Mouse (Mus musculus) cerebellum, postnatal 10 days (tissue): Measurements from ENCODE around the gene Nfe2l2.

ENCODE experiments used
- DNase-seq, 2 experiments: peaks; one replicate each; pipeline ENCODE4 v3.0.0; 2021; ENCODE audit warnings: mixed read lengths in 2 of 2

The Nfe2l2 gene

DNA sequence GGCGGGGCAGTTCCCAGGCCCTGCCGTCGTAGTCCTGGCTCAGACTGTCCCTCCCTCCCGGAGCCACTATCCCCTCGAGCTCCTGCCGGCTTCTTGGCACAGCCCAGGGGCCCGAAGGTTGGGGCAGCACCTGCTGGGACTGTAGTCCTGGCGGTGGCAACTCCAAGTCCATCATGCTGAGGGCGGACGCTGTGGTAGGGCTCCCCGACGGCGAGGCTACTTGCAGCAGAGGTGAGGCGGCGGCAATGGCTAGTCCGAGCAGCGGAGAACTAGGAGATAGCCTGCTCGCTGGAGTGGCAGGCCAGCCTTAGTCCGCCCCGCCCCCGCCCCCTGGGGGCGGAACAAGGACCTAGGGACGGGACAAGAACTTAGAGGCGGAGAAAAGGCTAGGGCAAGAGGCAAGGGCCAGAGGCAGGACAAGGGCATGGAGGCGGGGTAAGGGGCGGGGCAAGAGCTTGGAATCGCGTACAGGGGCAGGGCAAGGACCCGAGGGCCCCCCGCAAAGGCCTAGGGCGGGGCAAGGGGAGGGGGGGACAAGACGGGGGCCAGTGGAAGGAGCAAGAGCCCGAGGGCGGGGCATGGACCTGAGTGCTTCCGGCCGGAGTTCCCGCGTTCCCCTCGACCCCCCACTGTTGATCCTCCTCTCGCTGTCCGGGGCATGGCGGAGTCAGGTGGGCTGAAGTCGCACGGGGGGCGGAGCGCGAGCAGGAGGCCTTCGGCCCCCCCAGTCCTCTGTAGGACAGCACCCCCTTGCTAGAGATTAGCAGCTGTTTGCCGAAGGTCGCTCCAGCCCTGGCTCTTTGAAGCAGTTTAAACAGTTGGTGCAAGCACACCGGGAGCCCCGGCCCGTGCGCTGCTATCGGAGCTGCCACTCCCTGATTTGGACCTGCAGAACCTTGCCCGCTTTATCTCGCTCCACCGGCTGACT lies at the start of gene Nfe2l2:
TSS of gene Nfe2l2 (minus strand) at position 408 of the 928 bp plus-strand sequence.
- DNase-seq: peak; percentile 85 to 93

DNA sequence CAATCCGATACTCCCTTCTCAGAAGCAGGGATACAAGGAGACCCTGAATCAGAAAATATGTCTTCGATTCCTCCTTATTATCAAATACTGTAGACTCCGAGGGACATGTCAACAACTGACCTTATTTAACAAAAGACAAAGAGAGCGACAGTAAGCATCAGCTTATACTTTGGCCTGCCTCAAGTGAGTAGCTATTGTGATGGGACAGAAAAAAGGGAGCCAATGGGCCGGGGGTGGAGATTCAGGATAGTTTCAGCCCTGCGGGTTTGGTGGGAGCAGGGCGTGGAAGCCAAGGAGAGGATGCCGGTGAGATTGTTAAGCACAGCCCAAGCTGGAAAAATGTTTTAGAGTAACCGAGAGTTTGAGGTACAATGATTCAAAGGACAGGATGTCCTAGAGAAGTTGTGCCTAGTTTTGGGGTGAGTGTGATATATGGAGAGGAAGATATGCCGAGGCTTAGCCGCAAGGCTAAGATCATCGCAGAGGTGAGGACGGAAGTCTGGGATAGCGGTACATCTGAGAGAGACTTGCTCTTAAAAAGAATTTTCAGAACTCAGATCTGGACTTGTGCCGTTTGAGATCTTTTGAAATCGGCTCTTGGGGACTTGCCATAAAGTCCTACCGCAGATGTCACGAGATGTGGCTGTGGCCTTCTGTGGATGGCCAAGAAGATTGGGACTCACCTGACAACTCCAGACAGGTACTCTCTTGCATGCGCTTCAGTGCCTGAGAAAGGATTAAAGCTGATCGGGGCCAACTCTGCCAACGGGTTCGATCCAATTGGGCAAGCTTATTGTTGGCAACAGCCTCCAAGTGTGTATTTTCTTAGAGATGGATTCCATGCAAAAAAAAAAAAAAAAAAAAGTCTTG lies 48.1 kb upstream of the Nfe2l2 start:
- DNase-seq: no peak

DNA sequence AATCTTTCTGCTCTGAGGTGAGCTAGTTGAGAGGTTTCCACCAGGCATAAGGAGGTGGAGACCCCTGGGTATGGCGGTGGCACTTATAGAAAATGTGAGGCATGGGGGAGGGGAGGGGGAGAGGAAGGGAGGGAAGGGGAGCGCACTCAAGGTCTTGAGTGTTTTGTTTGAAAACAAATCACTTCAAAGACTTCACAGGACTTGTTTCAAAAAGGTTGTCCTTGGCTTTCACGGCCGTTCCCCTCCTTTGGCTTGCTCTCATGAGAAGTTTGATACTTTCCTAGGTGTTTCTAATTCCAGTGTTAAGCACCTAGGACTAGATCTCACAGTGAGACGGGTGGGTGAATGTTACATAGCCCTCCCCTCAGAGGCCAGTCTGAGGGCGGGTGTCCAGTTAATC lies 47.5 kb upstream of the Nfe2l2 start:
- no peak for DNase-seq

DNA sequence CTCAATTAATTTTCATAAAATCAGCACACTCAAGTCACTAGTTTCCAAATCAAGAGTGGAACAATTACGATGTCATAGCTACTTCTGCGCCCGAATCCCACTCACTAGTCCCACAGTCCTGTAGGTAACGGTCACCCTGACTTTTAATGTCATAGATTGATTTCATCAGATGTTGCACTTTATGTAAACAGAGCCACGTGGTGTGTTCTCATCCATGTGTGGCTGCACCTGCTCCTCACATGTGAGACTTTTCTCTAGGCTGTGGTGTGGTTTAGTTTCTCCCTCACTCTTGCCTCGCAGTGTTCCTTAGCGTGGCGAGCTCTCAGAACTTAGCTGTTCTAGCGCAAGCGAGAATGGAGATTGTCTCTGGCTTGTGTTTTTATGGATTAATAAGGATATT lies 46.4 kb upstream of the Nfe2l2 start:
- no peak for DNase-seq

DNA sequence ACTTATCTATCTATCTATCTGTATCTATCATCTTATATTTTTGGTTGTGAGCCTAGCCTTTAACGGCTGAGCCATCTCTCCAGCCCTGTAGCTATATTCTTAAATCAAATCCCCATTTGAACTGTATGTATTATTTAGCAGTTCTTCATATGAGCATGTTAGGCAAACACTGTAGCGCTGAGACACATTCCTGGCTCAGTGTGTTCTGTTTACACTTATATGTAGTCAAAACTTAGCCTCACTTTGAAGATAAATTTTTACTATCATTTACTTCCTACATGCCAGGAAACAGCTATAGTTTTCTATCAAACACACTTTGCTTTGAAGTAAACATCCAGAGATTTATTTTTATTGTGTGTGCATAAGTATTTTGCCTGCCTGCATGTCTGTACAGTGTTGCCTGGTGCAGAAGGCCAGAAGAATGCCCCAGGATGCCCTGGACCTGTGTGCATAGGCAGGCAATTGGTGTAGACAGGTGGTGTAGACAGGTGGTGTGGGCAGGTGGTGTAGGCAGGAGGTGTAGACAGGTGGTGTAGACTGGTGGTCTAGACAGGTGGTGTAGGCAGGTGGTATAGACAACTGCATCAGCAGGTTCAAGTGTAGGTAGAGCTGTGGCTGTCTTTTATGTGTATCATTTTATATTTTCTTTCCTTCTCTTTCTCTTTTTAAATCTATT lies 45.7 kb upstream of the Nfe2l2 start:
- peak; percentile 47 to 66 for DNase-seq

DNA sequence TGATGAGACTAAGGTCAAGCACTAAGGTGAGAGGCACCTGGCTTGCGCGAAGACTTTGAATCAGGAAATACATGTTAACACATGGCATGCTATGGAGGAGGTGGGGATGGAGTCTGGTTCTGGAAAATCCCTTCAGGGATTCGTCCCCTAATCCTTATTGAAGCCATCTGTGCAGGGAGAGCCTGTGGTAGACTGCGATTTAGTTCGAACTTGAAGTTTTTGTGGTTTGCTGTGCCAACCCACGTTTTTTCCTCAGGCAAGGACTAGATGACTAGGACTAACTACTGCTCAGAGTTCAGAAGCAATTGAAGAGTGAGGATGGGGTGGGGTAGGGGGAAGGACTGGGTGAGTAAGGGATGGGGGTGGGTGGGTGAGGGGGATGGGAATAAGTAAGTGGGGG lies 44.4 kb upstream of the Nfe2l2 start:
- no peak for DNase-seq

DNA sequence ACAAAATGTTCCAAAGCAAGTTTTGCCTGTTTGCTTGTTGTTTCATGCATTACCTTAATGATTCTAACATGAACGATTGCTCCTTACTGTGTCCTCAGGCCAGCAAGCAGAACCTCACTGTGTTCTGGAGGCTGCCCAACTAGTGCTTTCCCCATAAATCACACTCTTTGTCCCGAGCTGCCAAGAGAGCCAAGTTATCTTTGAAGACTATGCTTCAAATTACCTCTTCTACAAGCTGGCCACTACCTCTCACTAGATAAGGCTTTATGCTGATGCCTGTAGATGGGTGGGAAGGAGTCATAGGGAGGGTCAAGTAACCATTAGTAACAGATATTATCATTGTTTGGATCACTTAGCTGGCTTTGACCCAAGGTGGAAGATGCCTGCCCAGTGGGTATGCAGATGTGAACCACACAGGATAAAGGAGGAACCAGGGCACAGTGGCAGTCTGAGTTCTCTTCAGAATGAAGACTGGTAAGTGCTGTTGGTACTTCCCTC lies 32.6 kb upstream of the Nfe2l2 start:
- DNase-seq: no peak

DNA sequence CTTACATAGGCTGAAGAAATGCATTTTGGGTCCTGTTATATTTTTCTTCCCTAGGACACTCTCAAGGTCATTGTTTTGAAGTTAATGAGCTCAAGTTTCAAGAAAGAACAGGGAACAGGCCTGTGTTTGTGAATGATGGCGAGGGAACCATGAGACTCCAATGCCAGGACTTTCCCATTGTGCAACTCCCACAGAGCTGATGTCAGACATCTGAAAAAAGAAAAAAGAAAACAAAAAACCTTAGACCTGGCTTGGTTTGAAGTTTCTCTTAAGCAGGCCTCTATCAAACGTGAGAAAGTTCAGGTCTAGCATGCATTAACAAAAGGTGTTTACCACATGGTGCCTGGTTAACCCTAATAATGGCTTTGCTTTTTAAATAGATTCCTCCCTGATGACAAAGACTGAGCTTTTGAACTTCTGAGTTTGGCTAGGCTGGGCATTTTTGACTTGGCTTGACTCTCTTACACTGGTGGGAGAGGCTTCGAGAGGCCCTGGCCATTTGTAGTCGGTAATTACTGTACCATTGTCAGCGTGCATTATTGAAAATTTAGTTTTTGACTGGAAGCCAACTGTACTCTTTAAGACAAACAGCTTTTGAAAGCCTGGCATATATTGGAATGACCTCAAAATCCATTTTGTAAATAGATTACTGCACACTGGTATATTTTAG lies 29.9 kb upstream of the Nfe2l2 start:
- DNase-seq: no peak

- DNase-seq: no peak
These were observed 28.7 kb upstream of the Nfe2l2 start for GRCm38 (mm10) chr2:75733177-75733576.

- DNase-seq: no peak
These were observed 27.5 kb upstream of the Nfe2l2 start for GRCm38 (mm10) chr2:75731929-75732328.

DNA sequence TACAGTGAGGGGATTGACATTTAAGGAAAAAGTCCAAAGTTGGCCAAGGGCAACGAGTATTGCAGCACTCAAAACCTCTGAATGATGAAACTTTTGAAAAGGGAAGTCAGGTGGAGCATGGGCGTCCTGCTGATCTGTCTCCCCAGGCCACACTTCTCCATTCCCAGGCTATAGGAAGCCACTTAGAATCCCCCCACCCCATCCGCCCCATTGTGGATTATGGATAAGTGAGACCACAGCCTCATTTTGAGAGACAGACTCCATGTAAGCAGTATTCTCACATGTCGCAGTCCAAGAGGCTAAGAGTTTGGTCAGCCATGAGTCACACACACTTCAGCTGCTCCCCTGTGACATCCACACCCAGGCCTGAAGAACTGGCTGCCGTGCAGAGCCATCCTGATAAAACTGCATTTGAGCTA lies 26.8 kb upstream of the Nfe2l2 start:
- DNase-seq: no peak

- peak; percentile 82 to 88 for DNase-seq
These were observed 25.6 kb upstream of the Nfe2l2 start for GRCm38 (mm10) chr2:75730052-75730451.

- peak; percentile 53 to 74 for DNase-seq
These were observed 20.5 kb upstream of the Nfe2l2 start for GRCm38 (mm10) chr2:75724863-75725445.

DNA sequence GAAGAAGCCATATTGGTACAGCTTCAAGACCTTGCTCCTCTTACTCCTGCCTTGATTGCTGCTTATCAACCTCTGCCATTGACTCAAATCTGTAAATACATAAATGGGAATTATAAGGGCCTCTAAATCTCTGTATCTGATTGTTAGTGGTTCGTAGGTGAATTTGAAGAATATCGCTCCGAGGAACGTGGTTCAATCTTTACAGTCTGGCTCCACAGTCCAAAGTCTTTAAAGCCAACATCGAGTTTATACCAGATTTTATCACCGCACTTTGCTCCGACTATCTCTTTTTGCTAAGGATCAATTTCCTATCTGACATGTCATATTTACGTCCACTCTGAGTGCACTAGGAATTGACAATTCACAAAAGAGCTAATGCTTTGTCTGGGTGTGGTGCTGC lies 19.0 kb upstream of the Nfe2l2 start:
- DNase-seq: no peak

GRCm38 (mm10) chr2:75722893-75723292 lies 18.5 kb upstream of the Nfe2l2 start:
- DNase-seq: no peak

DNA sequence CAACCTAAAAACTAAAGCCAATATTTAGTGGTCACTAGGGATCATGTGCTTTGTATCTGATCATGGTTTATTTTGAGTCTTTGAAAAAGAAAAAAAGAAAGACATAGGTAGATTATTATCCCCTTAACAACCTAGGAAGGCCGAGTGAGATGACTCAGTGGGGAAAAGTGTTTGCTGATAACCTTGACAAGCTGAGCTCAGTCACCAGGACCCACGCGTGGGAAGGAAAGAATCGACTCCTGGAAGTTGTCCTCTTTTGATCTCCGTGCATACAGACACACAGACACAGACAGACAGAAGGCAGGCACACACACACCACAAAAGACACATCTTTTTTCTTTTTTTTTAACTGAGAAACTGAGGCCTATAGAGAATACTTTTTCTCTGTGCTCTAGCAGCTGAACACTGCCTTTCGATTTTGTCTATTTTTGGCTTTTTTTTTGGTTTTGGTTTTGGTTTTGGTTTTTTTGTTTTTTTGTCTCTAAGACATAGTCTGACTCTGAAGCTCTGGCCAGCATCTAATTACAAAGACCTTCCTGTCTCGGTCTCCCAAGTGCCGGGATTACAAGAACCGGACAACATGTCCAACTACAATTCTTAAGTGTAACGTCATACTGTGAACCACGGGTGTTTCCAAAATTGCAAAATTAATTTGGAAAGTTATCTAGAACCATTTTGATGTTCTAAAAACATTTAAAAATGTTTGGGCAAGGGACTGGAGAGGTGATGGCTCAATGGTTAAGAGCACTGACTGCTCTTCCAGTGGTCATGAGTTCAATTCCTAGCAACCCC lies 16.0 kb upstream of the Nfe2l2 start:
- no peak for DNase-seq

GRCm38 (mm10) chr2:75719331-75719869 lies 15.0 kb upstream of the Nfe2l2 start:
- DNase-seq: no peak

- DNase-seq: peak; percentile 68 to 73
These were observed 11.9 kb upstream of the Nfe2l2 start for GRCm38 (mm10) chr2:75716046-75717016.

DNA sequence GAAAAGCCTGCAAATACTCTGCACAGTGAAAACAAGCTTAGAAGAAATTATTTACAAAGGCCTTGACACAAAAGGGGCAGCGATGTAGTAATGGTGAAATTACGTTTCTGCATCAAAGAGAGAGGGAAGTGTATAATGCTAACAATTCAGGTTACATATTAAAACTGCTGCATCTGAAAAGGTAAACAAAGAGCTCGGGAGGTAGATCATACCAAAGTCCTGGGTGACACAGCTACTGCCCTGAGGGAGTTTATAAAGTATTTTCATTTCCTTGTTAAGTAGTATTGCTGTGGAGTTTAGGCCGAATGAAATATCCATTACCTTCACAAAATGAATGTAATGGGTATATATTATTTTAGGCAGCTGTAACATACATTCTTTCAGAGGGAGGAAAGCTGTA lies 10.3 kb upstream of the Nfe2l2 start:
- no peak for DNase-seq
